Mouse (Mus musculus) intestine, embryonic 16.5 days (tissue): ENCODE measurements at regions not wholly inside any gene's neighbourhood (a gene's known extent, or its start where the extent isn't known, plus 50 kb on each side); places are given as distances from the start of the nearest gene placed in this dataset.

Source experiments
- ATAC-seq: fragments of 200-750 bp; cut with Nextera tagmentation; 2 replicates; pipeline ENCODE4 v1.8.0; 2017; ENCODE audit warnings: moderate TSS enrichment, moderate library complexity
- H3K27ac ChIP-seq: fragments of 300-500 bp; sonication (generic); 2 replicates; pipeline ENCODE4 v1.5.1; 2014; ENCODE audit warnings: mild to moderate bottlenecking, low read length
- H3K27me3 ChIP-seq: fragments of 300-500 bp; sonication (generic); replicated peaks from 2 replicates; pipeline ENCODE4 v1.6.1; 2014; ENCODE audit warnings: low read length, control low read depth, mixed read lengths; ENCODE audit not compliant: control insufficient read depth, insufficient read depth
- H3K36me3 ChIP-seq: fragments of 300-500 bp; sonication (generic); 2 replicates; pipeline ENCODE4 v1.6.1; 2014; ENCODE audit warnings: low read length, control low read depth; ENCODE audit not compliant: control insufficient read depth, insufficient read depth
- H3K4me1 ChIP-seq: fragments of 300-500 bp; sonication (generic); 2 replicates; pipeline ENCODE4 v1.6.1; 2014; ENCODE audit warnings: low read length, control low read depth, mixed read lengths; ENCODE audit not compliant: control insufficient read depth, insufficient read depth
- H3K4me2 ChIP-seq: fragments of 300-500 bp; sonication (generic); 2 replicates; pipeline ENCODE4 v1.6.1; 2014; ENCODE audit warnings: low read depth, low read length, control low read depth
- H3K4me3 ChIP-seq: fragments of 300-500 bp; sonication (generic); 2 replicates; pipeline ENCODE4 v1.5.1; 2014; ENCODE audit warnings: mild to moderate bottlenecking, low read length
- H3K9ac ChIP-seq: fragments of 300-500 bp; sonication (generic); 2 replicates; pipeline ENCODE4 v1.6.1; 2014; ENCODE audit warnings: low read depth, low read length
- H3K9me3 ChIP-seq: fragments of 300-500 bp; sonication (generic); 2 replicates; pipeline ENCODE4 v1.6.1; 2016; ENCODE audit warnings: low read length, control low read depth; ENCODE audit not compliant: control insufficient read depth
- WGBS: fragments of 180-500 bp; shearing (Covaris S2); extraction: QIAGEN DNeasy Blood & Tissue Kit; methylation state at CpG from one replicate; pipeline ENCODE4 v1.1.7; 2014; 5-methylcytosine and 5-hydroxymethylcytosine counted together

DNA sequence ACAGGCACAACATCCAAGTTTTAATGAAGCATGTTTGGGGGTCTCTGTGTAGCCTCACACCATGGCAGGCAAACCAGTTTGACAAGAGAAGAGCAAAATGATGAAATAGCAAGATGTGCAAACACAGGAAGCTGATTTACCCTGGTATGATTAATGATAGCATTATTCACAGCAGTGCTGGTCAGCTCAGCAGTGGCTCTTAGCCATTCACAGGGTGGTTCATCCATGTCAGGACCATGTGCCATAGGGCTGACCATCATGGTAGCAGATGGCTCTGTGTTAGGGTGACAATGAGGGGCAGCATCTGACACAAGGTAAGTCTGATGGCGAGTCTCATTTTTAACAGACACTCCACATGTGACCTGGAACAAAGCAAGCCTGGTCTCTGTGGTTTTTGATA is 443.1 kb upstream of the Arpp21 start:
- Histone ChIP-seq H3K27ac (no peak overlapping the region), H3K4me3 (no peak overlapping the region), H3K9ac (no peak overlapping the region), H3K9me3 (no peaks in the 10 kb centered on the region), H3K27me3 (no peaks in the 10 kb centered on the region), H3K36me3 (no peaks in the 10 kb centered on the region), H3K4me2 (no peak overlapping the region), H3K4me1 (no peaks in the 10 kb centered on the region)
- no peak for ATAC-seq
- WGBS: 68% methylated on average over 1 of the region's 1 CpGs

DNA sequence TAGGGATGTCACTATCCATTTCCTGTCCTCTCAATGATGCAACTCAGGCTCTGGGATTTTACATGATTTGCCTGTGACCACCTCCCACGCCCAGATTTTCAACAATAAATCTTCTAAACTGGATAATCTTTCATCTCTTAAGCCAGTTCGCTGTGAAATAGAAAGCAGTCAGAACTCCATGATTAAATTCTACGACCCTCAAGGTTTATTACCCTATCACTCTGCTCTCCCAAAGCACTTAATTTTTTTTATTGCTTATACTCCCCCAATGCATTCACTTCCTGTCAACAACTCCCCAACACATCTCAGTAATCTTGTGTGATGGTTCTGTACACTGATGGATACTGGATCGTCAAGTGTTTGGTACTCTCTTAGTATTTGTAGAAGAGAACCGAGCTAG is 439.5 kb upstream of the Arpp21 start:
- H3K27ac ChIP-seq: no peak overlapping the region
- no peak overlapping the region for H3K9ac ChIP-seq
- no peaks in the 10 kb centered on the region for H3K9me3 ChIP-seq
- H3K4me1 ChIP-seq: no peaks in the 10 kb centered on the region
- H3K4me3 ChIP-seq: no peak overlapping the region
- H3K4me2 ChIP-seq: no peak overlapping the region
- 48% methylated on average over 5 of the region's 5 CpGs for WGBS
- no peak for ATAC-seq
- no peaks in the 10 kb centered on the region for H3K36me3 ChIP-seq
- no peaks in the 10 kb centered on the region for H3K27me3 ChIP-seq
